Mouse (Mus musculus) cerebellum, postnatal 36 days (tissue): ENCODE results near the gene Kcnd3.

Experiments used
- DNase-seq, 2 experiments: peaks; one replicate each; pipeline ENCODE4 v3.0.0; 2021 to 2022; ENCODE audit warnings: mixed read lengths in 2 of 2

Gene Kcnd3

DNA sequence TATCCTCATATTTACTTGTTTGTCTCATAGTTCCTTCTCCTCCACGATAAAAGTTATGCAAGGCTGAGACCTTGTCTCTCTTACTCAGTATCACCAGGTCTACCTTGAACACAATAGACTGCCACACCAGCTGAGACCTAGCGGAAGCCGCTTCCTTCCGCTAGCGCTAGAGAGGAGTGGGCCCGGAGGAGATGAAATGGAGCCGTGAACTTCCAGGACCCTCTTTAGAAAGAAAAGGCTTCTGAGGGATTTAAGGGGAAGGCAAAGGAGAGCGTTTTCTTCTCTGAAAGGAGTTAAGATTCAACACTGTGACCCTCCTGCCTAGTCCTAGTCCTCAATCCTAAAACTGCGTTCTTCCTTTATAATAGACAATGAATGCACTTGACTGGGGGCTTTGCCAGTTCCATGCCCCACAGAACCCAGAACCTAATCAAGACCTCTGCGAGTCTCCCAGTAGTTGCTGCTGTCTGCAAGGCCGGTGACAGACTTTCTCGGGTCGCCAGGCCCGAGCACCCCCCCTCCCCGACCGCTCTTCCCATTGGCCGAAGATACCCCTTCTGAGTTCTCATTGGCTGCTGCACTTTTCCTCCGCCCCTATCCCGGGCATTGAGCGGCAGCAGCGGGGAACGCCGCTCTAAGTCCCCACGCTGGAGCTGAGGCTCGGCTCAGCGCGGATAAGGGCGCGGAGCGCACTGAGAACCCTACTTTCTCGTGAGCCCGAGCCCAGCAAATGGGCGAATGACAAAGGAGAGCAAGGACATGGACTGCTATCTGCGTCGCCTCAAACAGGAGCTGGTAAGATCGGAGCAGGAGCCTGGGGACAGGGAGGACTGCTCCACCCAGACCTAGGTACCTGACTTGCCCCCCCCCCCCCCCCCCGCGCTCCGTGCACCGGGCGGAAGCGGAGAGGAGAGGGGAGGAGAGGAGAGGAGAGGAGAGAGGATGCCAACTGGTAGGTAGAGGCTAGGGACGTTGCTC is 252.2 kb downstream of the Kcnd3 start, which contains the start of gene Inka2:
Gene Inka2, plus strand, starts transcription at position 569 of the 978 bp plus-strand sequence.
- peak; percentile 82 to 86 for DNase-seq

DNA sequence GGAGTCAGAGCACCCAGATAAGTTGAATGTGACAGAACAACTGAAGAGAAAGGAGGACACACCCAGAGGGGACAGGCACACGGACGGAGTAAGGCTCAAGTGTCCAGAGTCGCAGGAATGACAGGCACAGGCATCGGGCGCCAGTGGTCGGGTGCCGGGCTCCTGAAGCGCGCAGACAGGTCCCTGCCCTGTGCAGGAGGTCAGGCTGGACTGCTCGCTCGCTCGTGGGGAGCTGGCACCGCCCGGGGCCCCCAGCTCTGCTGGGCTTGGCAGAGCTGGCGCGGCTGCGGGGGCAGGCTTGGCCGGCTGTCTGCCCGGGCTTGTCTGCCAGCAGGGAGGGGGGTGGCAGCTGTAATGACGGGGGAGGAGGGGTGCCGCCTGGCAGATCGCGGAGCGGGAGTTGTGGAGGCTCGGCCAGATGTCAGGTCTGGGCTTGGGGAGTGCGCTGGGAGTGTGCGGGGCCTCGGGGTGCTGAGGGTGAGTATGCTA is 253.0 kb downstream of the Kcnd3 start:
- peak; percentile 76 to 85 for DNase-seq

DNA sequence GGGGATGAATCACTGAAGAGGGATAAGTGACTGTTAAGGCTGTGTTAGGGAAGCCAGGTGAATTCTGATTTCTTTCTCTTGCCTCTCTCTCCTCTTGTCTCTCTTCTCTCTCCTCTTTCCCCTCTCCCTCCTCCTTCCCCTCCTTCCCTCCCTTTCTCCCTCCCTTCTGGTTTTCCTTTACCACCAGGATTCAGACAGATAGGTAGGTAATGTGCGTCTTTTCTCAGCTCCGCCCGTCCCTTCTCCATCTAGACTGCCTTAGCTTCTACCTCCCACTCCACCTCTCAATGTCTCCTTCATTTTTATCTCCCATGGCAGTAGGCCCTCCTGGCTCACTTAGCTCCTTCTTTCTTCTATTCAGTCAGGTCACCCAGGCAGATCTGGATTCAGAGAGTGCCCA is 253.4 kb downstream of the Kcnd3 start:
- no peak for DNase-seq

DNA sequence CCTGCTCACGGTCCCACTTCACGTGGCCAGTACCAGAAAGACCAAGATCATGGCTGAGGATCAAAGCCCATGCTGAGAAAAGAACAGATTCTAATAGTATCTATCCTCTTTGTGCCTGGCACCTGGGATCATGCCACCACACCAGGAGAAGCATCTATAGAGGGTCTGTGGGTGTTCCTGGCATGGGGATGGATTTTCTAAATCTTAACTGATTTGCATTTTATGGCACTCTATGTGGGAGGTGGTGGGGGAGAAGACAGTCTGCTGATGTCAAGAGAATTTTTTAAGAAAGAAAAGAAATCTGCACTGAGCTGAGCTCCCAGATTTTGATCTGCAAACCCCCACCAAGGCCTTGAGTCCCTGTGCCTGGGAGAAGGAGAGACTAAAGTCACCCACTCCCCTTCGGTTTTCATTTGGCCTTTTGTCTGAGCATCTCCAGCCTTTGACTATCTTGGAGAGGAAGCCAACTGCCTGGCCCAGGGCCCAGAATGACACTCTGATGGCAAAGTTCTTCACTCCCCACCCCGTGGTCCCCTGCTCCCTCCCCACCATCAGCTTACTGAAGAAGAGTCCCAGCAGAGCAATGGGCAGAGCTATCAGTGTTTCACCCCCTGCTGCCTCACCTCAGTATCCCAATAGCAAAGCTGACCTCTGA is 254.4 kb downstream of the Kcnd3 start:
- peak; percentile 48 to 54 for DNase-seq

DNA sequence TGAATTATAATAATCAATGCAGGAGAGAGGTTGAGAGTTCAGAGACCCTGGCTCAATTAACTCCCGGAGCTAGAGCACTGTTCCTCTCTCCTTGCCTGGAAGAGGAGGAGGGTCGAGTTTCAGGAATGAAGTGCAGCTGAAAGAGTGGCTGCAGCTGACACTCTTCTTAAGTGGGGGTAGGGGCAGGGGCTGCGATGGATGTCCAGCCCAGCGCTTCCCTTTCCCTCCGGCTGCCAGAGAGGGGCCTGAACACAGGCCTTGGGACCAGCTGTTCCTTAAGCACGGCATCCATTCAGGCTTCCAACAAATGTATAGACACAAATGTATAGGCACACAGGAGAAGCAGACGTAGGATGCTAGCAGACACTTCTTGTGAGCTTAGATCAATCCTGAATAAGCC is 255.5 kb downstream of the Kcnd3 start:
- no peak for DNase-seq

DNA sequence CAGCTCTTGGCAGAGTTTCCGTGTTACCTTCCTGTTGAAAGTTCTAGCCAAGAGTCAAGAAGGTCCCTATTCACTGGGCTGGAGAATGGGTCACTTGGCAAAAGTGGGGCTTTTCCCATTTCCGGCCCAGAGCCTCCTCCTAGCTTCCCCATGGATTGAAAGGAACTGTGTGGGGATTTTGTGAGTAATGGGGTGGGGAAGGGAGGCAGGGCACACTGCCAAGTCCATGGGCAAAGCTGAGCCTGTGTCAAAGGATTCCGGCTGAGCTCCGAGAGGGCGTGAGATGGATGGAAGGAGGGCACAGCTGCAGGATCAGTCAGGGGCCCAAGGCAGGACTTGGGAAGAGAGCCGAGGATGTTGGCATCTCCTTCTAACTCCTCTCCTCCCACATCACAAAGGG is 258.1 kb downstream of the Kcnd3 start:
- DNase-seq, result peak; percentile 48 to 52

DNA sequence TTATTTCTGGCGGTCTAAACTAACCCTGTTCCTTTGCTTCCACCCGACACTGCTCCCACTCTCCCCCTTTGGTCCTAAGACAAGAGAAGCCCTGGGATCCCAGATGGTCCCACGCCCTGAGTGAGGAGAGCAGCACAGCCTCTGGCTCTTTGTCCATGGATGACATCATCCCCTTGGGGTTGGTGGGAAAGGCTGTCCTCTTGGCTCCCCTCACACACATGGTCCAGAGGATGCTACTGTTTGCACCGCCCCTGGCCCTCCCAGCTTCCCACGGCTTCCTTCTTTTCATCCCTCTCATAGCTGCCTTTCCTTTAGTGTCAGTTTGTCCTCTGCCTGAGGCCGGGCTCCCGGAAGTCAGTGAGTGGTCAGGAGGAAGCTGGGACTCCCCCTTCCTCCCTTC is 259.6 kb downstream of the Kcnd3 start:
- DNase-seq, result peak; percentile 38 to 50

DNA sequence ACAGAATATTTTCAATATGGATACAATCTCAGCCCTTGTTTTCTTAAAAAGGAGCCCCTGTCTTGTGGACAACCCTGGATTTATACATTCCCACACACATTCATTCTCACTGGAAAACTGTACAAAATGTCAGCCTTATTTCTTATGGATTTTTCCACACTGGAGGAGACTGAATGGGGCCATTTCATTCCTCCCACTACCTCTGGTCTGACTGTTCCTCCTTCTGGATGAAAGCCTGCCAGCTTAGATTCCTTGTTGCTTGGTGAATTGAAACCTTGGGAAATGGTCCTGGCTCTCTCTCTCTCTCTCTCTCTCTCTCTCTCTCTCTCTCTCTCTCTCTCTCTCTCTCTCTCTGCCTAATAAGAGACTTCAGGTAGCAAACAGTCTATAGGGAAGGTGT is 260.7 kb downstream of the Kcnd3 start:
- no peak for DNase-seq

DNA sequence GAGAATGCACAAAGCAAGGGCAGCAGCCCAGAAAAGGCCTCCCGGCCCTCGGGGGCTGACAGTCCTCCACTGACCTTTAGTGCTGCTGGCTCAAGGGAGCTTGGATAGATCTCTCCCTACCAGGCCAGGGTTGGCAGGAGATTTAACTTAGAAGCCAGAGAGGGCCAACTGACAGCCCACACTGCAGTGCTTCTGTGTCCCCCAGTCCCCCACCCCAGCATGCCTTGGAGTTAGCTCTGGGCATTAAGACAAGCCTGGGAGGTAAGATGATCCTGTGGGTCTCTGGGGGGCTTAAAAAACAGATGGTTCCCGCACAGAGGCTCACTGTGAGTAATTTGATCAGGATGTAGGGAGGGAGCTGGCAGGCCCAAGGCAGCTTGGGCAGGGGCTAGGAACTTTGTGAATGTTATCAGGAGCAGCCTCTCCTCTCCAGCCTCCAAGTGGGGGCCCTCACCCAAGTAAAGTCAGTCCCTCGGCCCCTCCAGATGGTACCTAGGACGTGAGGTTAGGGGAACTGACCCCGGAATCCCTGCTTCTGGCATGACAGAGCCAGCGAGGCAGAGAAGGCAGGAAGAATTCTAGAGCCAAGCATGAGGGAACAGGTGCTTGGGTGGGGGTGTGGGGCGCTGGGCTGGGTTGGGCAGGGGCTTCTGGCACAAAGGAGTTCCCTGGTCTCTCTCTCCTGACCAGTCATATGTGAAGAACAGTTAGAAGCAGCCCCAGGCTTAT is 262.1 kb downstream of the Kcnd3 start:
- peak in 1 of 2 experiments; percentile 48 for DNase-seq

DNA sequence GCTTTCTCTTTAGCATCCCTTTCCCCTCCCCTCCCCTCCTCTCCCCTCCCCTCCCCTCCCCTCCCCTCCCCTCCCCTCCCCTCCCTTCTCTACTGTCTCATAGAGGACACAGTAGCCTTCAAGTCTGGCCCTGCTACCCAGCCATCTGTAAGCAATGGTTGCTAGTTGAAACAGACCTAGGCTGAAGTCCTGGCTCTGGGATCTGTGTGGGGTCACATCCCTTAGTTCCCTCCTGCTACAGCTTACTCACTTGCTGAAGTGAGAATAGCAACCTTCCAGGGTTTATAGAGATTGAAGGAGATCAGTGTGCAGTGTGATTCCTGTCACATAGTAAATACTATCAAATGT is 262.7 kb downstream of the Kcnd3 start:
- DNase-seq, result no peak

DNA sequence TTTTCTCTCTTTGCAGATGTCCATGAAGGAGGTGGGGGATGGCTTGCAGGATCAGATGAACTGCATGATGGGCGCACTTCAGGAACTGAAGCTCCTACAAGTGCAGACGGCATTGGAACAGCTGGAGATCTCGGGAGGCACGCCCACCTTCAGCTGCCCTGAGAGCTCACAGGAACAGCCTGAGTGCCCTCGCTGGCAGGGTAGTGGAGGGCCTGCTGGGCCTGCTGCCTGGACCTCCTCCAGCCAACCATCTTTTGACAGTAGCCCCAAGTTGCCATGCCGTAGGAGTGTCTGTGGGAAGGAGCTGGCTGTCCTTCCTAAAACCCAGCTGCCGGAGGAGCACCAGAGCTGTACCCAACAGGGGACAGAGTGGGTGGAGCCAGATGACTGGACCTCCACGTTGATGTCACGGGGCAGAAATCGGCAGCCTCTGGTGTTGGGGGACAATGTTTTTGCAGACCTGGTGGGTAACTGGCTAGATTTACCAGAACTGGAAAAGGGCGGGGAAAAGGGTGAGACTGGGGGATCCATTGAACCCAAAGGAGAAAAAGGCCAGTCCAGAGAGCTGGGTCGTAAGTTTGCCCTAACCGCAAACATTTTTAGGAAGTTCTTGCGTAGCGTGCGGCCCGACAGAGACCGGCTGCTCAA is 264.3 kb downstream of the Kcnd3 start:
- no peak for DNase-seq

DNA sequence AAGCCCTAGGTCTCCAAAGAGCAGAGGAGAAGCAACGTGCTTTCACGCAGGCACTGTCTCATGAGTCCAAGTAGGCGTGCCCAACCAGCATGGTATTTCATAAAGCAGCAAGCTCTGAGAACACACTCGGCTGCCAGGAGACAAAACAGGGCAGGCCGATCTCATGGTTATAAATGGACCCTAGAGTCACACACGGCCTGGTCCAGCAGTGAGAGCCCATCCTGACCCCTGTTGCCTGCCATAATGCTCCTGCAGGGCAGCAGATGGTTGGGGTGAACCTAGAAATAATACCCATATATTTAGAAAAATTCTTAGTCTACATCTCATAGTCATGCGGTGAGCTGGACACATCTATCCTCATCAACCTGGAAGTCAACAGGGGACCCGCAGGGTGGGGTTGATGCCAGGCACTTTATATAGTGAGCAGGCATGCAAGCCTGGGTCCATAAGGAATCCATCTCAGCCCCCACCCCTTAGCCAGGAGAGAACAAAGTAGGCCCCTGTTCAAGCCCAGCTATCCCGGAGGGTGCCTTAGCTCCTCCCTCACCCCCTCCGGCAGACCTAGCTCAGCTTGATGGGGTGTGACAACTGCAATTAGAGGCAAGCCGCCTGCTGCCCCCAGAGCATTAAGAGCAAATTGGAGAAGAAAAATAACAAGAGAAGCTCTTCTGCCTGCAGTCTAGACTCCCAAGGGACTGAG is 265.9 kb downstream of the Kcnd3 start:
- peak; percentile 53 to 68 for DNase-seq

DNA sequence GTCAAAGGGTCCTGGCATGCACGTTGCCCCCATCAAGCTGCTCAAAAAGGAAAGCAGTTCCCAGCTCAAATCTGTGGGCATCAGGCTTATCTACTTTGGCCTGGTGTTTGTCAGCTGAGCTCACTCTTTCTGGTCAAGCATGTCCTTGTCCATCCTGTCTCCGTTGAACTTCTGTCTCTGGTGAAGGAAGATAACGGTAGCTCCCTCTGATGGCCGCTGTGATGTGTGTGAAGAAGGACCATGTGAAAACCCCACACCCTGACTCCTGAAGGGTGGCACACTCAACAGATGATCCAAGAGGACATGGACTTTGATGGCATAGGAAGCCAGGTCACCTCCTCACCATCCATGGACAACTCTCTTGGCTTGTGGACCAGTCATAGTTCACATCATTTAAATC is 266.6 kb downstream of the Kcnd3 start:
- no peak for DNase-seq

DNA sequence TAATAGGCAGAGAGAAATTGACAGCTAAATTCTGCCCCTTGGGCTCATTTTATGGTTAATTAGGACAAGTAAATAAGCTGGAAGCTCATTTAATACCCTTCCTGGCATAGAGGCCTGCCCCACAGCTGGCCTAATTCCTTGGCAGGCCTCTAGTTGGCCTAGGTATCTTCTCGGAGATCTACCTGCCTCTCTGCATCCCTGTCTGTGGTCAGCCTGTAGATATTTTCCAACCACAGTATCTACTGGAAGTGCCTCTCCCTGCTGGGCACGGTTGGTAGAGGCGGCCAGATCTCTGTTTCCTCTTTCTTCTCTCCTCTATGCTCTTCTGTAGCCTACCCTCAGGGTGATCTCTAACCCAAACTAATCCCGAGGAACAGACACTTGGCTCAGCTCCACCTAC is 267.8 kb downstream of the Kcnd3 start:
- no peak for DNase-seq

DNA sequence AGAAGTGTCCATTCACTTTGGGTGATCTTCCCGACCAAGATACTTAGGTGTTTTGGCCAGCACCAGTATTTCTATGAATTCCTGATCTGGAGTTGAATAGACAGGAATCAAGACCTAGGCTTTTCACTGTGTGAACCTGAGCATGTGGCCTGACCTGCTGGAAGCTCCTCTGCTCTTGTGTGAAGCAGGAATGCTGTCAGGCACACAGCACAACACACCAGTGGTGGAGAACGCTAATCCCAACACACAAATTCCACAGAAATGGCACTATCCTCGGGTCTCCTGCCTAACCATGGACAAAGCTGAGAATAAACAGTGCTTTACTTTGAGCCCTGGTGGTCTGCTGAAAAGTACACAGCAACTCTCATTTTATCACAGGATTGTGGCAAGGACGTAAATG is 268.4 kb downstream of the Kcnd3 start:
- DNase-seq, result no peak

DNA sequence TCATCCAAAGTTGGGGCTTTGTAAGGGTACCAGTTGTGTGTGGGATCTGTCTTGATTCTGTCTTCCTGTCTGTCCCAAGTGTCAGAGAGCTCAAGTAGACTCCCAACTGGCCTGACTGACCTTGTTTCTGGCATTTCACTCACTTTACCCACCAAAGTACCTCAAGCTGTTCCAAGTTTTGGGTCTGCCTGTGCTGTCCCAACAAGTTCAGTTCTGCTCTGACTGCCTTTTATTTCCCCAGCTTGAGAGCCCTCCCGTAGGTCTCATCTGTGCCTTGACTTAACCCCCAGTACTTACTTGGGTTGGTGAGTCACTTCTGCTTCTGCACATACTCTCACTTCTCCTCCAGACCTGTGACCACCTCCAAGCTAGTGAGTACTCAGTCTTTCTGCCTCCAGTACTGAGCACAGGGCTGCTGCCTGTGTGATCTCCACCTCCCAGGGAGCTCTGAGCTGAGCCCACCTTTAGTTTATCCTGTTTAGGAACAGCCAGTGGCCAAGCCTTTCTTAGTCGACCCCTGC is 269.6 kb downstream of the Kcnd3 start:
- DNase-seq, result no peak

DNA sequence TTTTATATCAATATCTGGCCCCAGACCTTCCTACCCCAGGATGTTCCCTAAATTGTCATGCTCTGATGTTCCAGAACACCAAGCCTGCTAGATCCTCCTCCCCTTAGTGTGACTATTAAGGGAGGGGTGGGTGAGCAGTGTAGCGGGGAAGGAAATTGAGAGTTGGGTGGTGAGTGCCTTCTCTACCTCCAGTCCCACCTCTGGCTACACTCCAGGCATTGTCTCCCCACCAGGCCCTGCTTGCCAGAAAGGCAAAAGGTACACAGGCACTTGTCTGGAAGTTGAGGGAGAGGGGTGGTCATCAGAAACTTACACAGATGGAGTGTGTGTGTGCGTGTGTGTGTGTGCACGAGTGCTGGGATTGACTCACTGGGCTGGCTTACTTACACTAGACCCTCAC is 270.4 kb downstream of the Kcnd3 start:
- DNase-seq, result no peak
